Mouse (Mus musculus) 3134 (cell line): Measurements from ENCODE around the gene Spata7.
A peak's percentile ranks its signal among the peaks of the same experiment; 100 is the strongest.

Experiments
- DNase-seq: peaks from one replicate; pipeline ENCODE4 v3.0.0-alpha.2; 2011; ENCODE audit warnings: low spot score; ENCODE audit not compliant: insufficient read length; ENCODE audit errors: extremely low read depth

Gene Spata7

GRCm38 (mm10) chr12:98670429-98670828, 42.5 kb downstream of the Spata7 start:
- no peak for DNase-seq

DNA sequence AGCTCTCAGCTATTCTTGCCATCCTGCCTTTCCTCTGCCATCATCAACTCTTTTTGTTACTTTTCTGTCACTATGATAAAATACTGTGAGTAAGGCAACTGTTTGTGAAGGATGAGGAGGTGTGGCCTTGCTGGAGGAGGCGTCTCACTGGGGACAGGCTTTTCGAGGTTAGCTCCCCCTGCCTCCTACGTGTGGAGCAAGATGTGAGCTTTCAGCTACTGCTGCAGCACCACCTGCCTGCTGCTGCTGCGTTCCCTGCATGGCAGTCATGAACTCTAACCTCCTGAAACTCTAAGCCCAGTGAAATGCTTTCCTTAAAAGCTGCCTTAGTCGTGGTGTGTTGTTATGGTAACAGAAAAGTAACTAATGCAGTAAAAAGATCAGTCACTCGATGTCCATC, 45.9 kb downstream of the Spata7 start:
- no peak for DNase-seq

DNA sequence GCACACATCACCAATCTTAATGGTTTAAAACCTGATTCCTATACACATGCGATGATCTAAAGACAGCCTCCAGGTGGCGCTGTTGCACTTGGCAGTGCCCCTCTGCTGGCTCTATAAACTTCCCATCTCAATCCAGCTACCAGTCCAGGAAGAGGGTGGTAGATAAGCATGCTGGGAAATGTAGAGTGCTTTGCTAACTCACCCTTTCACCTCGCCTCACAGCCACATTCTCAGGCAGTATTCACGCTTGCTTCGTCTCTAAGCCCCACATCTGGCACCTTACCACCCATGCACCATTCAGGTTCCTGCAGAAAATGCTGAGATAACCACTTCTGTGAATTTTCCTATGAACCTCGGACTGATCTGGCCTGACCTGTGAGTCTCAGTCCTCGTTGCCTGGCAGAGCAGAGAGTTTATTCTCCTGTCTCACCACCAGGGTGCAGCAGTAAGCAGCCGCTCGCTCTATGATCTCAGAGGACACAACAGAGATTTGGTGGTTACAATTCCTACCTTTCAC, 46.7 kb downstream of the Spata7 start:
- DNase-seq, result peak; percentile 41

- DNase-seq, result no peak
Observed at GRCm38 (mm10) chr12:98676861-98677260, 48.9 kb downstream of the Spata7 start.

GRCm38 (mm10) chr12:98677336-98677735, 49.4 kb downstream of the Spata7 start:
- no peak for DNase-seq

- no peak for DNase-seq
Observed at GRCm38 (mm10) chr12:98679906-98680305, 51.9 kb downstream of the Spata7 start.

GRCm38 (mm10) chr12:98682196-98682595, 54.2 kb downstream of the Spata7 start:
- no peak for DNase-seq

GRCm38 (mm10) chr12:98683171-98683570, 55.2 kb downstream of the Spata7 start:
- no peak for DNase-seq

GRCm38 (mm10) chr12:98683574-98683973, 55.6 kb downstream of the Spata7 start:
- no peak for DNase-seq

DNA sequence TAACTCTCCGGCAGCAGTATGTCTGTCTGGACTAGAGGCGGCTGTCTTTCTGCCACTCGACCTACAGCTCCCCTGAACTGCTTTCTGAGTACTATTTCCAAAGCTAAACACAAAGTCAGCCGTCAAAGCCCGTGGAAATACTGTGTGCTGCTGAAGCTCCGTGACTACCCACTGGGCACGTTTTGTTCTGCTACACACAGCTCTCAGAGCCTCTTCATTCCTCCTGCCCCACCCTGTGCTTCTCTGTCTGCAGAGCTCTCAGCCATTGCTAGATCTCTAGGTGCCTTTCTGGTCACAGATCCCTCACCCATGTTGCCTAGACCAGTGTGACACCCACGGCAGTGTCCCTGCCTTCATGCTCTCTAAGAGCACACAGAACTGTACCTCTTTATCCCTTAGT, 62.3 kb downstream of the Spata7 start:
- no peak for DNase-seq

- DNase-seq, result no peak
Observed at GRCm38 (mm10) chr12:98697202-98697601, 69.2 kb downstream of the Spata7 start.

- DNase-seq, result no peak
Observed at GRCm38 (mm10) chr12:98701564-98701963, 73.6 kb downstream of the Spata7 start.

GRCm38 (mm10) chr12:98703554-98703953, 75.6 kb downstream of the Spata7 start:
- no peak for DNase-seq

- no peak for DNase-seq
Observed at GRCm38 (mm10) chr12:98703961-98704360, 76.0 kb downstream of the Spata7 start.

DNA sequence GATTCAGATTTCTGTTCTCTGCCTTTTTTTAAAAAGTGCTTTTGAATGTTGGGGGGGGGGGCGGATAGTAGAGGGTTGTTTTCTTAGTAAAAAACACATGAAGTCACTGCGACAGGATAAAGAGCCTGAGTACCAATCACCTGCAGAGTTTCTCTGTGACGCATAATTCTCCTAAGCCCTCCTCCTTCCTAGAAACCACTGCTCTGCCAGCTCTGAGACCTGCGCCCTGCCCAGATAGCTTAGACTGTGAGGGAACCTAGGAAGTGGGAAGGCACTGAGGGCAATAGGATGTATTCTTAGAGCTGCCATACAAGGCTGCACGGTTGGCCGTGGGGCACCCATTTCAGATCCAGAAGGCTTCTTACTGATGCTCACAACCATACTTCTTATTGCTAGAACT, 84.9 kb downstream of the Spata7 start:
- DNase-seq, result no peak

DNA sequence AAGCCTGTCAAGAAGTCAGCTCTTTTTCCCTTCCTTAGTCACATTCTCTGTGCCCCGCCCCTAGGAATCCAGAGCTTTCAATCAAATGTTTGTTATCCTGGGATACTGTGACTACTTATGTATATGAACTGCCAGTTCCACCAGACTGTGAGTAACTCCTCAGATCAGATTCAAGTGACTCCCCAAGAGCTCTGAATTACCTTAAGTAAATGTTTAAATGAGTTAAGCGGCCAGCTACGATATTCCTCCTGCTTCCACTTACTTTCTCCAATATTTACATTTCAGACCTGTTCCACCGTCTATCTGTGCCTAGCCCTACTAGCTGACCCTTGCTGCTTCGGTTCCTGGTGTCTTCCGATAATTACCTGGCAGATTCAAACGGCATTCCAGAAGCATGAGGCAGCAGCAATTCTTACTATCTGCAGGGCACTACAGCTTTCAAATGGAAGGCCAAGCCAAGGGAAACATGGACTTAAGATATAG, 85.7 kb downstream of the Spata7 start:
- DNase-seq, result peak; percentile 37

- DNase-seq, result peak; percentile 38
Observed at GRCm38 (mm10) chr12:98714757-98715156, 86.8 kb downstream of the Spata7 start.

DNA sequence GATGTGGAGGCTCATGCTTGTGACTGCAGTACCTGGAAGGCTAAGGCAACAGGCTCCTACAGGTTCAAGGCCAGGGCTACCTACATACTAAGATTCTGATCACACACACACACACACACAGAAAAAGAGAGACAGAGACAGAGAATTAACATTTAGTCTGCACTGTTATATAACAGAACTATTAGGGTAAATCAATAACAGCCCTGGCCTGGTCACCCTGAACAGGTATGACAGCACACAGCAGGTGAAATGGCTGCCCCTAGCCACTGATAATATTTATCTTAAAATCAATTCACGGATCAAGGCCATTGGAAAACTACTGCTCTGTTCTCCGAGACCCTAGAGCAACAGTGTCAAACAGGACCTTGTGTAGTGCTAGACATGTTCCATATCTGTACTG, 88.2 kb downstream of the Spata7 start:
- DNase-seq, result no peak
